Mouse (Mus musculus) gastrocnemius, postnatal 36 days (tissue): ENCODE measurements at regions not wholly inside any gene's neighbourhood (a gene's known extent, or its start where the extent isn't known, plus 50 kb on each side); places are given as distances from the start of the nearest gene placed in this dataset.
A peak's percentile ranks its signal among the peaks of the same experiment; 100 is the strongest.

Experiments used
- DNase-seq, 2 experiments: peaks; one replicate each; pipeline ENCODE4 v3.0.0; 2022
- intact Hi-C: fragments of 180-260 bp; cut with DNase I; formaldehyde crosslinking; loops from one replicate; pipeline ENCODE4 v1.15.1; 2025

DNA sequence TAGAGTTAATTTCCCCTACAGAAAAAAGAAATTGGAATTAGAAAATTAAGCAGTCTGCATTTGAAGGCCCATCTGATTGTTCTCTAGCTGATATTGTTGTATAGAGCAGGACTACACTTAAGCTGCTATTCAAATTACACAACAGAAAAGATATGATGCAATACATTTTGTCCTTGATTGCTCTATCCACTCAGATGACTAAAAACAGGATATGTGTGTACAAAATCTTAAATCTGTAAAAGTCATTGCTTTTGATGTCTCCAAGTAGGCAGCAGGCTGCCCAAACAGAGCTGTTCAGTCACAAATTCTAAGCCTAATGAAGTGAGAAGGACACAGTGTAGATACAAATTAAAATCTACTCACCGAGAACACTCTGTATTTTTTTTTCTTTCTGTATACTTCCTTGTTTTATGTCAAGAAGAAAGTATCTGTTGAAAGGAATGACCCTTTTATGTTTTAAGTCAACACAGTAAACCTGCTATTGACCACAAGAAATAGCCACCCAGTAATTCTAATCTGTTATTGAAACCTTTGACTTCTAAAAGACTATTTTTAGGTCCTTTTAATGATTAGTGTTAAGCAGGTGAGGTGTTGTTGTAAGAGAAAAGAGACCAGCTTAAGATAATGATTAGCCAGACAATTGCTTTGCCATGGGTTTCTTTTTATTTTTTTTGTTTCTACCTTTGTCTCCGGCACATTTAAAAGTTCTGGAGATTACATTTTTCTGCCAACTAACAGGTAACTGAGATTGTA lies 315.0 kb upstream of the Cited2 start:
- intact Hi-C loops: no loop called here
- no peak for DNase-seq

DNA sequence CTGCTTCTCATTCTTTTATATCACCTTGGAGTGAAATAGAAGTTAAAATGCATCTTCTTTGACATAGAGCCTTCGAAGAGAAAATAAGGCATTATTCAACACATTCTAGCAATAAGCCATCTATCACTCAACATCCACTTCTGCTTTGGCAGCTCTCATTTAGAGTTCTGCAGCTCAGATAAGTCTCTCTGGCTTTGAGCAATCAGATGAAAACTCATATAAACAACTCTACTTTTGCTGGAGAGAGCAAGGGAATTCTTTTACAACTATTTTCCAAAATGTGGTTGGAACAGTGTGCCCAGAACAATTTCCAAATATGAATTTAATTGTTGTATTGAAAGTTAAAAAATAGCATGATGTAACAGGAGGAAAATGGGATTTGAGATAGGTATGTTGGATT lies 314.2 kb upstream of the Cited2 start:
- intact Hi-C loops: no loop called here
- no peak for DNase-seq

DNA sequence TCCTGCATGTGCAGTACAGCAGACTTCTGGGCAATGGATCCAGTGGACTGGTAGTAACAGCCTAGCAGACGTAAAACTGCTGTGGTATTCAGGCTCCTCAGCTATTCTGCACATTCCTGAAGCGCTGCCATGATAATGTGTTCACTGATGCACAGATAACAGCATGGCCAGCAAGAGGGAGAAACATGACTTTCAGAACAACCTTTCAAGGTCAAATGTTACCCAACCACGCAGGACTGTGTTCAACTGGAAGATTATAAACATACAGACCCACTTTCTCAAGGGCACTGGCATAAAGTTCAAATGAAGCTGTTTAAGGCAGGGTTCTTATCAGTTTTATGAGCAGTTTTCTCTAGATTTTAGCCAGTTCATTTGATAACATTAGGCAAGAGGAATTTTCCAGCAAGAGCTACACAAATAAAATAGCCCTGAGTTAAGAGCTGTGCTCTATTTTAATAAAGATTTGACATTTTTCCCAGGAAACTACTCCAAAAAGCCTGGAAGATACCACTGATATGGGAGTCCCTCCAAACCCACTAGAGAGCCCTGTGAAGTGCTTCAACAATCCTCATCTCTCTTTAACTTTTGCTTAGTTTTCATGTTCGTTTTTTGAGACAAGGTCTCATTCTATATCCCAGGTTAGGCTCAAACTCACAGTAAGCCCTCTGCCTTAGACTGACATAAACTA lies 311.6 kb upstream of the Cited2 start:
- intact Hi-C loops: no loop called here
- DNase-seq: no peak

DNA sequence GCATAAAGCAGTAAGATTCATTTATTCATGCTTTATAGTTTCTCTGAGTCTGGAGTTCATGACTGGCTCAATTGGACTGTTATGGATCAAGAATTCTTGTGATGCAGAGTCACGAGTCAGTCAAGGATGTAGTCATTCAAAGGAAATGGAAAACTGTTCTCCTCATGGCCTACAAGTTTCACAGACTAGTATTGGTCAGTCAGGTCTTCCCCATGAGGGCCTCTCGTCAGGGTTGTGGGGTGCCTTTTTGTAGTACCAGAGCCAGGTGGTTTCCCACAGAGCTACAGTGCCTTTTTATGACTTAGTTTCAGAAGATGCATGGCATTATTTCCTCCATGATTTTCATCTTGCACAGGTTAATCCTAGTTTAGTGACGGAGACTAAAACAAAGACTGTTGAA lies 307.9 kb upstream of the Cited2 start:
- intact Hi-C loops: no loop called here
- no peak for DNase-seq

DNA sequence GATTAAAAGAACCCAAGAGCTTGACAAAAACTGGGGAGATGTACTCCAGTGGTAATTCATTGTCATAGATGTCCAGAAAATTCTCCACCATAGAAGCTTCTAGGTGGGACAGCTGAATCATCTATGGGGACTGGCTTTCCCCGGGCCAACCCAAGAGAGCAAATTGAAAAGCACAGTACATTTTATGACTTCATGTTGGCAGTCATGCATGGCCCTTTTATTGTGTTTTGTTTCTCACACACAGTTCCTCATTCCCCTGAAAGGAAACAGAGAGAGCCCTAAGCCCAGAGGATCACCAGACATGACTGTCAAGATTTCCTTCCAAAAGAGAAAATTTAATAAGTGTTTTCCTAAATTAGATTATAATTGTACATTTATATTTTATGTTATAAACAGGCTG lies 306.9 kb upstream of the Cited2 start:
- DNase-seq: no peak
- intact Hi-C loops: no loop called here

DNA sequence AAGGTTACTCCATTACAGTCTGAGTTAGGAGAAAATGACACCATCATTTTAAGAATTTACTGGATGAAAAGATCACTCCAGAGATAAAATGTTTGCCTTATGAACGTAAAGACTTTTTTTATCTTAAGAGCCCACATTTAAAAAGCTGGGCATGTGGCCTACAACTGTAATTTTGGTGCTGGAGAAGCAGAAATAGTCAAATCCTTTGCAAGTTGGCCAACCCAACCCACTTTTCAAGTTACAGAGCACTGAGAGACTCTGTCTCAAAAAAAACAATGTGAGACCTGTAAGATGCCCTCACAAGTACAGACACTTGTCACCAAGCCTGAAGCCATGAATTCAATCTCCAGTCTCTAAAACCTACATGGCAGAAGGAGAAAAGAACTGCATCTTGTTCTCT lies 305.6 kb upstream of the Cited2 start:
- DNase-seq: no peak
- intact Hi-C loops: no loop called here

DNA sequence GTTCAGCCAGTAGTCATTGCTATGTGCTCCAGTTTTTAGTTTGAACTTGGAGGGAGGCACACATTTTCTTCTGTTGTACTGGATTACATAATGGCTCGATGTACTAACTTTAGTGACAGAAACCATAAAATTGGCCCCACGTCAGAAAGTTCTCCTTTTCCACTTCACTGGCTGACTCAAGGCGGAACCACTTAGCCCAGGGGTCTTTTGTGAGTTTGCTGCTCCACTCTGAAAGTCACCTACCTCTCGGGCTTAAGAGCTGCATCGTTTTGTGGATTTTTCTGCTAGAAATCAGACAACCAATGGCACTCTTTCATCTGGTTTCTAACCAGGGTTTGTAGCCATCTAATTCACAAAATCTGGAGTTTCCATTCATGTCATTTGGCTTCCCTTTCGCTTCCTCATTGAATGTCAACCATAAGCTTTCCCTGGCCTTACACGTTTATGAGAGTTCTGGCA lies 304.8 kb upstream of the Cited2 start:
- intact Hi-C loops: no loop called here
- DNase-seq: peak in 1 of 2 experiments; percentile 20

DNA sequence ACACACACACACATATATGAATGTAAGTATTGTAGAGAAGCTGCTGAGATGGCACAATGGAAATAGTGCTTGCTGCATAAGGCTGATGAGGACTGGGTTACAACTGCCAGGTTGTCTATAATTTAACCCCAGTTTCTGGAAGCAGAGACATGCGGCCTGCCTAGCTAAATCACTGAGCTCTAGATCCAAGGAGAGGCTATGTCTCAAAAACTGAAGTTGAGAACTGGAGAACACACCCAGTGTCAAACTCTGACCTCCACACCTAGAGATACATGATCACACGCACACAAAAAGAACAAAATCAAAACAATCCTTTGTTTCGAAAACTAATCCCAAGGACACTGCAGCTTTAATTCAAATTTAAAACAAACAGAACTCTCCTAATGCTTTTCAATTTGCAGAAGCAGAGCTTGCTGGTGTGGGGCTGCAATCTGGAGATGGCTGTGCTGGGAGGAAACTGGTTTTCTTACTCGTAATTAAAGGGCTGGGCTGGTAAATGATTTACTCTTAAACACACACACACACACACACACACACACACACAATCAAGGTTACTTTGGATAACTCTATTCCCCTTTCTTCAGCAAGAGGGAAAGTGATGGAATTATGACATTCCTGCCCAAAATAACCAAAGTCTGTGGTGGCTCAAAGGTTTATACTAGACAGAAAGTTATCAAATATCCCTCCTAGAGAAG lies 299.3 kb upstream of the Cited2 start:
- intact Hi-C loops: no loop called here
- DNase-seq: no peak

DNA sequence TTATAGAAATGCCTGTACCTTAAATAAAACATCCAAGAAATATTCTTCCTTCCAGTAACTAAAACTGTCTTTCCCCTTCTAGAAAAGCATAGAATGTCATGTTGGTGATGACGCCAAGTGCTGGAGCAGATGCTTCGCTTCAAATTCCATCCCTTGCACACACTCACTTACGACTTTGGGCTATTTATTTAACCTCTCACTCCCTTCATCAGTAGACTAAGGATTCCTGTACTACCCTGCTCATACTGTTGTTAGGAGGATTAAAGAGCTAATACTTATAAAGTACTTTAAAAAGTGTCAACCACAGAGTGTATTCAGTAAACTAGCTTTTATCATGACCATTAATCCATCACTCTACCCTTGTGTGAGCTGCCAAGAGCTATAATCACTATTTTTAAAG lies 296.8 kb upstream of the Cited2 start:
- intact Hi-C loops: no loop called here
- no peak for DNase-seq

DNA sequence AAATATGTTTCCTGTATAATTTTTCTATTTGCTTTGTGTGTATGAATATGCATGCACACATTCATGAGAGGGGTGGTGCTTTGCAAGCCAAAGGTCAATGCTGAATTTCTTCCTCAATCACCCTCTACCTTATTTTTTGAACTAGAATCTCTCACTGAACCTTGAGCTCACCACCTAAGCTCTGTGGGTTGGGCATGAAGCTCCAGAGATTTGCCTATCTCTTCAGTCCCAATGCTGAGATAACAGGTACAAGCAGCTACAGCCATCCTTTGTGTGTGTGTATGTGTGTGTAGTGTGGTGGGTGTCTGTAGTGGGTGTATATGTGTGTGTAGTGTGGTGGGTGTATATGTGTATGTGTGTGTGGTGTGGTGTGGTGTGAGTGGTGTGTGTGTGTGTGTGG lies 295.7 kb upstream of the Cited2 start:
- intact Hi-C loops: no loop called here
- no peak for DNase-seq

DNA sequence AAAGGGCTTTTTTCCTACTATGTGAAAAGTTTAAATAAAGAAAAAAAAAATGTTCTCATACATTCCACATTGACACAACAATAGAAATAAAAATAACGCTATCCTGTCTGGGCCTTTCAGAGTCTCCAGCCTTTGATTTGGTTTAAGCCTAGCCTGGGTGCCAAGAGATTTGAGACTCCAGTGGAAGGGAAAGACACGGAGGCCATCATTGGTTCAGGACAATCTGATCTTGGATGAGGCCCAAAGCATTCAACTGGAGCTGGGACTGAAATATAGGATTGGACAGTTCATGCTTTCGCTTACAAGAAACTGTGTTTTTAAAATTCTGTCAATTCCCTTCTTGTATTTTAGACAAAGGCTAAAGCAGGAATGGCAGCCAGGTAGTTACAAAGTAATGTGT lies 294.7 kb upstream of the Cited2 start:
- intact Hi-C loops: no loop called here
- no peak for DNase-seq

DNA sequence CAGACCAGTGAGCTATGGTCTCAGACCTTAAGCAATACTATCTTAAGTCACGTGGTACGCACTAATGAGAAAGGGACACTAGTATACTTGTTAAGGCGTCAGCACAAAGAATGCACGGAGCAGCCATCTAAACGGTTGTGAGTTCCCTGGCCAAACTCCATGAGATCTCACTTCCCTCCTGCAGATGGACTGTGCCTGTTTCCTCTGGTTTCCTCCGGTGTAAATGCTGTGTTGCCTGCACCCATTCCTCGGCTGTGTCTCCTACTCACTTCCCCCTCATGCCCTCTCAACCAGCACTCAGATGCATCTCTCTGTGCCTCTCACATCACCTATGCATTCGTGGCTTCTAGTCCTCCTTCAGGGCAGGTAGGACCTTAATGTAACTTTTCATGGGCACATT lies 291.9 kb upstream of the Cited2 start:
- intact Hi-C loops: no loop called here
- DNase-seq: no peak

DNA sequence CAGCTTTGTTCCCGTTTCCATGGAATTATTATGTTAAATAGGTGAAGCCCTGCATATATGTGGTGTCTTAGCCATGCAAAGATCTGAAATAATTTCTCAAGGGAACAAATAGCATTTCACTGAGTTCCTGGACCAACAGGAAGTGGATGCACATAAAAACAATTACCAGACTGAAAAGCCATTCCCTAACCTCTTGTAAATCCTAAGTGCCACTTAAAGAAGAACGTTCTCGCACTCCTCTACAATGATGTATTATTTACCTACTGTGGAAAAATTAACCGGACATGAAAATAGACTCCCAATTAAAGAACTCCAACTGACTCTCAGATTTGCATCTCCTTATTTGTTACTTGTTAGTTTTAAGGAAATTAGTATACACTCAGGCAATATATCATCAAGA lies 288.9 kb upstream of the Cited2 start:
- no peak for DNase-seq
- intact Hi-C loops: no loop called here

DNA sequence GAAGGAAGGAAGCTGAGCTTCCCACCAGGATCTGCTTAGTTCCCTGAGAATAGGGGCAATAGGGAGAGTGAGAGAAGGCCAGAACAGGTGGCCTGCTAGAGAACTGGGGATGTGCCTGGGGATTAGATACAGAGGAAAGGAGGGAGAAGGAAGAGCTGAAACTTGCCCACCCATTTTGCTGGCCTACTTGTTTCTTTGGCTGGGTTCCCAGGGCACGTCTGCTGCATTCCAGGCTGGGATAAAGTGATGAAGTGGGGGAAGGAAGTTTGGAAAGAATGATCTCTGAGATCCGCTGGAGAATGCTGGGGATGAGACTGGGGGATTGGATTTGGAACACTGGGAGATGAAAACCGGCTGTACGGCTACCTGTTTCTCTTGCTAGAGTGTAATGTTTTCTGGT lies 272.8 kb upstream of the Cited2 start:
- no peak for DNase-seq
- intact Hi-C loops: no loop called here

DNA sequence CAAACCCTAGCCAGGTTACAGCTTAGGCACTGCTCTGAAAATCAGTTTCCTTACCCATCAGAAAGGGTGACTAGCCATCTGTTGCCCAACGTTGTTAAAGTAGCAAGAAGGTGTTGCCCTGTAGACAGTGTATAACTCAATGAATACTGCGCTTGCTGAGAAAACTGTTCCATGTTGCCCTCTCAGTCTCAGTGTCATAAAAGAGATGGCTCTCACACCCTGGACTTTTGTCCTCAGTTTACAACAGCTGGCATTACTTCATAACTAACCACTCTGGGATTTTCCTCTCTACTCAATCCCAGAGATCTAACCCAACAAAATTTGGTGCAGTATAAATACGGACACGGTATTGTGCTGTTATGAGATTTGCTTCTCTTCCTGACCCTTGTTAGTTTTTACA lies 252.1 kb upstream of the Cited2 start:
- DNase-seq: no peak
- intact Hi-C loops: no loop called here

DNA sequence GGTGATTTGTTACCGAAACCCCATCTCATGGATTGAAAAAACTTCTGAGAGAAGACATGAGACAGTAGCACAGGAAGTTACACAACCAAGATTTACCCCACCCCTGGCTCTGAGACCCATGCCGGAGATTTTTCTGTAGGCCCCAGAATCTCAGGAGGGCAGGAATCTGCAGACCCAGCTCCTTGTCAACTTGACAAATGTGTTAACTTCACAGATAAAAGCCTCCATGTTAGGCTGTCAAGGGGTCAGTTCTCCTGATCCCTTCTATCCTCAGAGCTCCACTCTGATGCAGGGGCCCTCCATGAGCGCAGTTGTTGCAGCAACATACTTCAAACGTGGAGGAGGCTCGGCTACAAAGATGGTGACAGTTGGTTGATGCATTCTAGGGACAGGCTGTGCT lies 250.5 kb upstream of the Cited2 start:
- intact Hi-C loops: no loop called here
- no peak for DNase-seq

DNA sequence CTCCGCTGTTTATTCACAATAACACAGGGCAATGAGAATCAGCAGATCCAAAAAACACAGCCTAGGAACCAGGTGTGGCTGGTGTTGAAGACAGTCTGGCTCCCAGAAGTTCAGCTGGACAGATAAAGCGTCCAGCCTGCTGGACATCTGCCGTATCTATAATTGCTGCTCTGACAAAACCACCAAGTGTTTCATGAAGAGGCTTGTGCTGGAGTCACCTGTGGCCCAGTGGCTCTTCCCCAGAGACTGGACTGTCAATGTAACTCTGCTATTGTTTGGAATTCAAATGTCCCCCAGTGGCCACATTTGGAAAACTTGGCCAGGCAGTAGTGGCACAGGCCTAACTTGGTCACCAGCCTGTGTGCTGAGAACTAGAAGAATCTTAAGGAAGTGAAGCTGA lies 247.0 kb upstream of the Cited2 start:
- intact Hi-C loops: no loop called here
- no peak for DNase-seq

DNA sequence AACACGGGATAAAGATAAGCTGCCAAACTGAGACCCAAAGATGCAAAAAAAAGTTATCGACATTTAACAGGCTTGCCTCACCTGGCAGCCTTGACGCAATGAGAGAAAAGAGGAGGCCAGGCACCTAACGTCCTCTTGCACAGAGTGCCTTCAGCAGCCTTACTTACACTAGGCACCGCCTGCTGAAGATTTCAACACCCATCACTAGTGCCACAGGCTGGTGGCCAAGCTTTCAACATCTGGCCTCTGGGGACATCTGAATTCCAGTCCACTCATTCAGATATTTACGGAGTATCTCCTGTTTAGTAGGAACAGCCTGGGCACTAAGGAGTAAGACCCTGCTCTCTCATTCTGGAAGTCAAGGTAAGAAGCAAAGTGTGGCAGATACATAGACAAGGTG lies 246.3 kb upstream of the Cited2 start:
- DNase-seq: peak; percentile 15 to 50
- intact Hi-C loops: no loop called here

DNA sequence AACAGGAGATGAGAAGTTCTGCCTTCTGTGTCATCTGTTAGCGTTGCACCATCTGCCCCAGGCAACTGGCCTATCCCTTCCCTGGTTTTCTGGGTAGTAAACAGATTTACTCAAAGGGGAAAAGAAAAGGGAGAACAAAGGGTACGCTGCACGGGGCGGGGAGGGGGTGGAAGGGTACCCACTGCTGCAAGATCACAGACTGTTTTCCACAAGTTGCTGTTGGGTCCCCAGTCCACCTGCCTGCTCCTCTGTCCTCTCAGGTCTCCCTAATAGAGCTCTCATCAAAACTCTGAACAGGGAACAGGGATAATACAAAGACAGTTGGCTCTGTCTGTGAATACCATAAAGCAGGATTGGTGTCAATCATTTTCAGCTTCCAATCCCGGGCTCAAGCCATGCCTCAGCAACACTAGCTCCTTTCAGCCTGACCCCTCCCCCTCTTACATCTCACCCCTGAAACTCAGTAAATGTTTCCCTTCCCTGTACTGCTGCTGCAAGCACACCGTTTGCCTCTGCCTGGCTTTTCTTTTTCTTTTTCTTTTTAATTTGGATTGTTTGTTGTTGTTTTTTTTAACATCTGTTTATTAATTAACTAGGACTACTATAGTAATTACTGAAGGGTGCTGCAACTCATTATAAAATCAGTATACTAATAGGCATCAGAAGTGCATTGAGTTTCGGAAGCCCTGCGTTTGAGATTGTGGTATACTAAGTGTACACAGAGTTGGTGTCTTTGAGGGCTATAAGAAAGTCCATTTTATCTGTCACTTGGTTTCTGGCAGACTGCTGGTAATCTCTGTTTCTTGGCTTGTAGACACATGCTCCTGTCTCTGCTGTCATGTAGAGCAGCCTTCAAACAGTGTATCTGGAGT lies 244.0 kb upstream of the Cited2 start:
- DNase-seq: no peak
- intact Hi-C loops: no loop called here

DNA sequence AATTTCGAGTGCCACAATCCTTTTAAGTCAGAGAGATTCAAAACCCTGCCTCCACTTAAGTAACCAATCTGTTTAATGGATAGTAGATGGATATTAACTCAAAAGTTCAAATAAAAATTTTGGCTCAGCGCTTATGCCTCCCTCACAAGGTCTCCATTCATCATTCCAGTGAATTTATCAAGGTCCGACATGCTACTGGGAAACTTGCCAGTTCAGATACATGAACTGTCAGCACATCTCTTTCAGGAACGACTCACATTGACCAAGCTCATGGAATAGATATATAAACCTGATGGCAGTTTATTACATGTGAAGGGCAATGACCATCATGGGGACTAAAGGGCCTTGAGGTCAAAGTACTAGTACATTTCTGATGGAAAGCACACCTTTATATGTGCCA lies 240.3 kb upstream of the Cited2 start:
- DNase-seq: no peak
- intact Hi-C loops: no loop called here

DNA sequence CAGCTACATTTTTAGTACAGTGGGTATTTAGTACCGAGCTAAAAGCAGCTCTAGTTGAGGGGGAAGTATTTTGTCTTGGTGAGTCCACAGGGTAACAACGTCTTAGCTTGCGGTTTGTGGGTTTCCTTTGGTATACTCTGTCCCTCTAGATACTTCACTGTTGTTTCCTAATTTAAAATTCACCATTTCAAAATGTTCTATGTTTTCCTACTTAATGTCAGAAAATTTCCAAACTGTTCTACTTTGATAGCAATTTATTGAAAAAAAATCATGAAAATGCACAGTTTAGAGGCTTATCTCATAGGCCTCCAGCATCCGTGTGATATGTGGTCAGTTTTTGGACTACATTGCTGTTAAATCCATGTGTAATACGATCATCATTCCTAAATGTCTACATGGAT lies 238.0 kb upstream of the Cited2 start:
- DNase-seq: no peak
- intact Hi-C loops: no loop called here
